Mouse (Mus musculus): ENCODE data around the gene Slc26a11.

Slc26a11 gene

DNA sequence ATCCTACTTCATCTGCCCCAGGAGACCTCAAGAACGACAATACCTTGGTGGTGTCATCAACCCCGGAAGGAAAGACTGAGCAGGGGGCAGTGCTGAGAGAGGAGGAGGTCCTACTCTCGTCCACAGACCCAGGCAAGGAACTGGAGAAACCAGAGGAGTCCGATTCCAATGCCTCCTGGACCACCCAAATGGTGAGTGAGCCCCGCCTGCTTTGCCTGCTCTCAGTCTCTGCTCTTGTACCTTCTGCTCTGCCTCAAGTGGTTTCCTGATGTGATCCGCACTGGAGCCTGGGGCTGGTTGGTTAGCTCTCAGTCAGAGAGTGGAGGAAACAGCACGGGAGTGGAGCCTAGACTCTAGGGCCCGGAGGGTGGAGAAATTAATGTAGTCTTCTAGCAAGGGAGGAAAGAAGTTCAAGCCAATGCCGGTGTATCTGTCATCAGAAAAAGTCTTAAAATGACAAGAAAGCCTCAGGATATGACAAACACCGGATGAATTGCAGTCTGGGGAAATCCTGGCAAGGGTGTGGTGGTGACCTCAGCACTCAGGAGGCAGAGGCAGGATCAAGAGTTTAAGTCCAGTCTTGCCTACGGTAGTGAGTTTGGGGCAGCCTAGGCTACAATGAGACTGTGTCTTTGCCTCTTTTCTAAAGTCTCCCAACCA is 47.3 kb downstream of the Slc26a11 start:
- no peak for DNase-seq (ENCODE audit: low read depth, low spot score)

DNA sequence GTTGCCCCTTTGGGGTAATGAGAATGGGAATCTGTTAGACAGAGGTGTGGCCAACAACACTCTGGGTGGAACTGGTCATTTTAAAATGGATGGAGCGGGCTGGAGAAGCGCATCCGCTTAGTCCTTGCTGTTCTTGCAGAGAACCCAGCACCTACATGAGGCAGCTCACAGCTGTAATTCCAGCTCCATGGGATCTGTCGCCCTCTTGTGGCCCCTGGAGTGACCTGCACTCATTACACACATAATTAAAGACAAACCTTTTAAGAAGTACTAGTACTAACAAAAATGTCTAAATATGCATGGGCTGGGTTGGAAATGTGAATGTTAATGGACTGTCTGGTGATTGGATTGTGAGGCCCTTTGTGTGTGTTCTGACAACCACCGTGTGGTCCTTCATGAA is 49.3 kb downstream of the Slc26a11 start:
- DNase-seq (ENCODE audit: low read depth, low spot score) = peak; percentile 62

DNA sequence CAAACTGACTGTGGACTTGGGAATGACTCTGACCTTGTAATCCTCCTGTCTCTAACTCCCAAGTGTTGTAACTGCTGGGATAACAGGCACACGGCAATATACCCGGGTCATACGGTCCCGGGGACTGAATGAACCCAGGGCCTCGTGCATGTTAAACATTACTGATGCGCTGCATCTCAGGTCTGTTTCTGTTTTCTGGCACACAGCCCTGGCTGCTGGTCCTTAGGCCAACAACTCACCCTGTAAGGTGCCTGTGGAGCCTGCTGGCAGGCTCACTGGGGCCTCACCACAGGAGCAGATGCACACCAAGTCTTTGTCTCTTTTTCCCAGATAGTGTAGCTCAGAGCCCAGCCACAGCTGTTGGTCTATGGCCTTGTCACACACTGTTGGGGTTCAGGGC is 52.0 kb downstream of the Slc26a11 start:
- no peak for DNase-seq (ENCODE audit: low read depth, low spot score)

DNA sequence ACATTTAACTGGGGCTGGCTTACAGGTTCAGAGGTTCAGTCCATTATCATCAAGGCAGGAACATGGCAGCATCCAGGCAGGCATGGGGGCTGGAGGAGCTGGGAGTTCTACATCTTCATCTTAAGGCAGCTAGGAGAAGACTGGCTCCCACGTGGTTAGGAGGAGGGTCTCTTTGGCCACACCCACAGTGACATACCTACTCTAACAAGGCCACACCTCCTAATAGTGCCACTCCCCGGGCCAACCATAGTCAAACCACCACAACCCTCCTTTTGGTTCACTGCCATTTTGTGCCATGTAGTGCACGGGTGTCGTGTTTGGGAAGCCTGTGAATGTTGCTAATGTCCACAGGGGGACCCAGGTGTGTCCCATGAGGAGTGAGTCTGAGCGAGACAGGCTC is 52.6 kb downstream of the Slc26a11 start:
- no peak for DNase-seq (ENCODE audit: low read depth, low spot score)

DNA sequence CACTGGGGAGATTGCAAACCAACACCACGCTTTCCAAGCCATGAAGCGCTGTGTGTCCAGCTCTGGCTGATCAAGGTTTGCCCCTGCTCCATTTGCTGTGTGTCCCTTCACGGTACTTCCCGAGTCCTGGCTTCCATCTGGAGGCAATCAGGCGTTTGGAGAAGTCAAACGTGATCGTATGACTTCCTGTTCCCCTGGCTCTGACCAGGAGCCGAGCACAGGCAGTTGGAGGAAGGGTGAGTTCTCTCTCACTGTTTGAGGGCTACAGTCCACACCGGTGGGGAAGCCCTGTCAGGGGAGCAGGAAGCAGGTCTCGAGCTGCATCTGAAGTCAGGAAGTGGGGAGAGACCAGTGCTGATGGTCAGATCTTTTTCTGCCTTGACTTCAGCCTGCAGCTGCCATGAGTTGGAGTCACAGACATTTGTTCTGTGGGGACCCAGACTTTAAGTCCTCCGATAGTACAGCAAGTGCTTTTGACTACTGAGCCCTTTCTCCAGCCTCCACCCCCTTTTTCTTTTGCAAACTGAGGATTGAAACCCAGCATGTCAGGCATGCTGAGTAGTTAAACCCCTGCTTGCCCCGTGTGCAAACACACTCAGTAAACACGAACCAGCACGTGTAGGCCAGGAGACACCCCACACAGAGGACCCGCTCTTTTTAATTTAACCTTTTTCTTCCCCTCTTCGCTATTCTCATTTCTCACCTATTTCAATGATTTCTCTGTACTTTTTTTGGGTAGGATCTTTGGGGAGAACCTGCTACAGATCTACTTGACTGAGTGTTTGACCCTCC is 64.2 kb downstream of the Slc26a11 start:
- DNase-seq (ENCODE audit: low read depth, low spot score) = peak; percentile 15

DNA sequence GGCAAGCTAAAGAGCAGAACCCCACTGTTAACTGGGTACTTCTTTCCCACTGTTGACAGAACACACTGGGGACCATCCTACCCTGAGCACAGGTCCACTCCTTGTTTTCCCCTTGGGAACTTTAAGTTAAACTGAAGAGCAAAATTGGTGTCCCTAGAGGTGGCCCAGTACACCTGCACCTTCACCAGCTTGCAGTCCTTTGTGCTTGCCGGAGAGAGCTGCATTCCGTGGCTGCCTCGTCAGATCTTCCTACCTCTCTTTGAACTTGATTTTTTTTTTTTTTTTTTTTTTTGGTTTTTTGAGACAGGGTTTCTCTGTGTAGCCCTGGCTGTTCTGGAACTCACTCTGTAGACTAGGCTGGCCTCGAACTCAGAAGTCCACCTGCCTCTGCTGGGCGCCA is 65.1 kb downstream of the Slc26a11 start:
- no peak for DNase-seq (ENCODE audit: low read depth, low spot score)

DNA sequence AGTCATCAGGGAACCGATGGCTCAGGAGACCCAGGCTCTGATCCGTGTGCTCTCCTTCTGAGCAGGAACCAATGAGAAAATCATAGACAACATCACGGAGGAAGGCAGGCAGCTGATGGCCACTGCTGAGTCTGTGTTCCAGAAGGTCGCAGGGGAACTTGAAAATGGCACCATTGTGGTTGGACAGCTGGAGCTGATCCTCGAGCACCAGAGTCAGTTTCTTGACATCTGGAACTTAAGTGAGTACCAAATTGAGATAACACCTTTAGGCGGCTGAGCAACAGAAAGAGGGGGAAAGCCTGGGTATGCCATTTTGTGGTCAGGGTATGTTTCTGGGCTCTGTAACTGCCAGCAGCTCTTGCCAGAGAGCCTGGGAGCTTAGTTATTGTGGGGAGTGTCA is 72.1 kb downstream of the Slc26a11 start:
- DNase-seq (ENCODE audit: low read depth, low spot score) = no peak

DNA sequence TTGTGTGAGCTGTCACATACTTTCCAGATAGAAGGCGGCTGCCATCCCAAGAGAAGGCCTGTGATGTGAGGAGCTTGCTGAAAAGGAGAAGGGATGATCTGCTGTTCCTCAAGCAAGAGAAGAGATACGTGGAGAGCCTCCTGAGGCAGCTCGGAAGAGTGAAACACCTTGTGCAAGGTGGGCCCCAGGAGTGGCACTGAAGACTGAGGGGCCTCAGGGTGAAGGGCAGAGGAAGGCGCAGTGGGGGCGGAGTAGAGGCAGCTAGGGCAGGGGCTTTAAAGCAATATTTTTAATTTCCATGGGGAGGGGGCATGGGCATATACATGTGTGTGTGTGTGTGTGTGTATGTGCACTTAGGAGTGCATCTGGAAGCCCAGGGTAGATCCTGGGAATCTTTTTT is 72.6 kb downstream of the Slc26a11 start:
- DNase-seq (ENCODE audit: low read depth, low spot score) = no peak

DNA sequence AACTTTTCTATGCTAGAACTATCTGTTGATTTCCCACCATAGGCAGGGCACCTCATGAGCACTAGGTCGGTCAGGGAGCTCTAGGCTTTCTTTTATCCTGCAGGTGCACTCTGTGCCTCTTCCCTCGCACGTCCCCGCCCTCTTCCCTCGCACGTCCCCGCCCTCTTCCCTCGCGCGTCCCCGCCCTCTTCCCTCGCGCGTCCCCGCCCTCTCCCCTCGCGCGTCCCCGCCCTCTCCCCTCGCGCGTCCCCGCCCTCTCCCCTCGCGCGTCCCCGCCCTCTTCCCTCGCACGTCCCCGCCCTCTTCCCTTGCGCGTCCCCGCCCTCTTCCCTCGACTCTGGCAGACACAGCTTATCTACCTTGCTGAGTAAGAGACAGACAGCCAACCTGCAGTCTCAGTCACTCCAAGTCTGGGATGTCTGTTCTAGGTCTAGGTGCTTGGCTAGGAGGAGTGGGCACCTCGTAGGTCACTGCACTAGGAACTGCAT is 73.3 kb downstream of the Slc26a11 start:
- DNase-seq (ENCODE audit: low read depth, low spot score) = peak; percentile 66

Measured in mesoderm, embryonic 11.5 days (tissue).